Mouse (Mus musculus) kidney, adult 2 months (tissue): ENCODE data around the gene AI413582. TPM values are rescaled to one million over a fixed set of nuclear protein-coding genes. Genes with fewer than 3 reads are reported as not detected.

Experiments
- DNase-seq: peaks from one replicate; pipeline ENCODE4 v3.0.0; 2021
- H3K27ac ChIP-seq: fragments of 200-500 bp; 2 replicates; pipeline ENCODE4 v1.5.1; 2012; ENCODE audit warnings: low read depth, low read length, control low read depth, inconsistent platforms; ENCODE audit not compliant: insufficient read depth
- H3K27me3 ChIP-seq: fragments of 200-500 bp; replicated peaks from 2 replicates; pipeline ENCODE4 v1.6.1; 2012; ENCODE audit warnings: mild to moderate bottlenecking, moderate library complexity, low read length, inconsistent platforms; ENCODE audit not compliant: control insufficient read depth, insufficient read depth
- H3K36me3 ChIP-seq: fragments of 200-500 bp; 2 replicates; pipeline ENCODE4 v1.6.1; 2012; ENCODE audit warnings: mild to moderate bottlenecking, moderate library complexity, low read length, inconsistent platforms; ENCODE audit not compliant: control insufficient read depth, insufficient read depth
- H3K4me1 ChIP-seq: fragments of 200-500 bp; 2 replicates; pipeline ENCODE4 v1.6.1; 2011; ENCODE audit warnings: low read length; ENCODE audit not compliant: control insufficient read depth, insufficient read depth
- H3K4me3 ChIP-seq: fragments of 200-500 bp; 2 replicates; pipeline ENCODE4 v1.5.1; 2011; ENCODE audit warnings: mild to moderate bottlenecking, low read depth, low read length, control low read depth; ENCODE audit not compliant: insufficient read depth
- CTCF ChIP-seq: fragments of 200-500 bp; conservative IDR thresholded peaks from 2 replicates; pipeline ENCODE4 v1.5.1; 2011; ENCODE audit warnings: low read depth, mild to moderate bottlenecking, control low read depth, low read length, moderate library complexity, mixed read lengths; ENCODE audit not compliant: insufficient read depth, insufficient read length
- POLR2A ChIP-seq: fragments of 200-500 bp; IDR thresholded peaks from one replicate; pipeline ENCODE4 v1.6.1; 2011; ENCODE audit warnings: low read depth, low read length, control low read depth
- WGBS: fragments of 180-500 bp; shearing (Covaris S2); methylation state at CpG from one replicate; pipeline ENCODE4 v1.1.7; 2018; 5-methylcytosine and 5-hydroxymethylcytosine counted together
- polyA plus RNA-seq: library from polyadenylated mRNA; depleted of rRNA; stranded (reverse); fragments of >200 nt; gene quantifications from 2 replicates; pipeline ENCODE4 v1.2.3, GENCODE M21; 2012

The AI413582 gene
- polyA plus RNA-seq, 1 experiment = 55.7 TPM

GRCm38 (mm10) chr17:27579816-27580215 is 14.3 kb upstream of the AI413582 start:
- no peak overlapping the region for H3K27ac ChIP-seq
- no peaks in the 10 kb centered on the region; the same call in 1 of the 2 replicates for H3K36me3 ChIP-seq
- H3K4me1 ChIP-seq = no peaks in the 10 kb centered on the region
- H3K27me3 ChIP-seq = no peaks in the 10 kb centered on the region
- no peak for DNase-seq
- H3K4me3 ChIP-seq = no peak overlapping the region
- no peak for TF ChIP-seq CTCF
- TF ChIP-seq POLR2A = no peak
- WGBS = 90% methylated on average over 8 of the region's 8 CpGs

GRCm38 (mm10) chr17:27578487-27578886 is 12.9 kb upstream of the AI413582 start:
- peak; percentile 48 for DNase-seq
- Histone ChIP-seq H3K4me3 (no peak overlapping the region), H3K36me3 (no peaks in the 10 kb centered on the region; the same call in 1 of the 2 replicates), H3K27me3 (no peaks in the 10 kb centered on the region), H3K4me1 (no peaks in the 10 kb centered on the region), H3K27ac (no peak overlapping the region)
- 90% methylated on average over 10 of the region's 10 CpGs for WGBS
- no peak for TF ChIP-seq CTCF
- no peak for TF ChIP-seq POLR2A

GRCm38 (mm10) chr17:27577468-27577867 is 11.9 kb upstream of the AI413582 start:
- H3K4me3 ChIP-seq = no peak overlapping the region
- 46% methylated on average over 6 of the region's 6 CpGs for WGBS
- H3K4me1 ChIP-seq = no peaks in the 10 kb centered on the region
- no peaks in the 10 kb centered on the region; the same call in 1 of the 2 replicates for H3K36me3 ChIP-seq
- no peak overlapping the region for H3K27ac ChIP-seq
- TF ChIP-seq CTCF (no peak), POLR2A (no peak)
- no peaks in the 10 kb centered on the region for H3K27me3 ChIP-seq
- DNase-seq = peak; percentile 25

- no peak for TF ChIP-seq CTCF
- no peak for TF ChIP-seq POLR2A
- Histone ChIP-seq H3K4me3 (no peak overlapping the region), H3K27ac (no peak overlapping the region), H3K4me1 (no peaks in the 10 kb centered on the region), H3K36me3 (no peaks in the 10 kb centered on the region; the same call in 1 of the 2 replicates), H3K27me3 (no peaks in the 10 kb centered on the region)
- 87% methylated on average over 7 of the region's 7 CpGs for WGBS
- DNase-seq = no peak
These were observed 10.5 kb upstream of the AI413582 start for GRCm38 (mm10) chr17:27576056-27576455.

- H3K4me1 ChIP-seq = no peaks in the 10 kb centered on the region
- 54% methylated on average over 10 of the region's 10 CpGs for WGBS
- TF ChIP-seq CTCF (no peak), POLR2A (no peak)
- no peaks in the 10 kb centered on the region for H3K27me3 ChIP-seq
- no peak overlapping the region for H3K27ac ChIP-seq
- no peak for DNase-seq
- H3K4me3 ChIP-seq = no peak overlapping the region
- H3K36me3 ChIP-seq = no peaks in the 10 kb centered on the region
These were observed 9.7 kb upstream of the AI413582 start for GRCm38 (mm10) chr17:27575116-27575776.

- Histone ChIP-seq H3K27me3 (no peaks in the 10 kb centered on the region), H3K27ac (no peak overlapping the region), H3K4me1 (no peaks in the 10 kb centered on the region), H3K4me3 (no peak overlapping the region), H3K36me3 (no peaks in the 10 kb centered on the region)
- 81% methylated on average over 15 of the region's 16 CpGs for WGBS
- peak; percentile 75 for DNase-seq
- TF ChIP-seq POLR2A (no peak), CTCF (no peak)
These were observed 9.0 kb upstream of the AI413582 start for GRCm38 (mm10) chr17:27574470-27575115.

- no peak overlapping the region for H3K4me3 ChIP-seq
- H3K4me1 ChIP-seq = no peaks in the 10 kb centered on the region
- no peak overlapping the region for H3K27ac ChIP-seq
- 76% methylated on average over 10 of the region's 10 CpGs for WGBS
- no peak for DNase-seq
- H3K36me3 ChIP-seq = no peaks in the 10 kb centered on the region
- no peak for TF ChIP-seq POLR2A
- no peak for TF ChIP-seq CTCF
- no peaks in the 10 kb centered on the region for H3K27me3 ChIP-seq
These were observed 8.3 kb upstream of the AI413582 start for GRCm38 (mm10) chr17:27573772-27574320.
